Mouse (Mus musculus) common myeloid progenitor, adult 5-6 weeks (primary cell): ENCODE measurements around the gene Pdia6. TPM values are rescaled to one million over a fixed set of nuclear protein-coding genes. Genes with fewer than 3 reads are reported as not detected.

Source experiments
- ATAC-seq: replicated peaks from 2 replicates; pipeline ENCODE4 v1.8.0; 2016; ENCODE audit warnings: low read depth, mild to moderate bottlenecking, moderate TSS enrichment, inconsistent platforms; ENCODE audit not compliant: poor library complexity, severe bottlenecking
- total RNA-seq: library from RNA; stranded (forward); fragments of 200-1000, 187-1606 nt; gene quantifications from 2 replicates; pipeline ENCODE4 v1.2.3, GENCODE M21; 2017

Gene Pdia6
- total RNA-seq = 278 and 284 TPM in 2 replicates

DNA sequence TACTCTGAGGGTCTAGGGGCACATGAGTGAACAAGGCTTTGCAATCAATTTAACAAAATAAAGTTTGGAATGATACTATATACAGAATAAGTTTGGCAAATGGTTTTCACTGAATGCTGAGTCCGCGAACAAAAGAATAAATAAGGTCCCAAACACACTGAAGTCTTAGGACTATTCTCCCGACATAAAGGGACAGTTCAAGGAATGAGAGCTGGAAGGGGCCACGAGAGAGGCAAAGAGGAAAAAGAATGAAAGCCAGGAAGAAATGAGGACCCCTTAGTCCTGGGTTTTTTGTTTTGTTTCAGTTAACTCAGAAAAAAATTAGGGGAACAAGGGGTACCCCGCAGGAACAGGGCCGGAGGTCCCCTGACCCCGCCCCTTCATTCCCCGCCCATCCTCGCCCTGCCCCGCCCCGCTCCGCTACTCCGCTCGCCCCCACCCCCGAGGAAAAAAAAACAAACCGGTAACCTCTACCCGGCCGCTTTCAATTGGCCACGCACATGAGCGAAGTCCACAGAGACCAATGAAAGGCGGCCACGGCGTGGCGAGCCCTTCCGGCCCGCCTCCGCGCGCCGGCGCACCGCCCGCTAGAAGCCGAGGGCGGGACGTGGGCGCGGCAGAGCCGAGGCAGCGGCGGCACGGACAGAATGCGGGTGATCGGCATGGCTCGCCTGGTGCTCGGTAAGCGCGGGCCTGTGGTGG, at the start of gene Pdia6:
TSS of gene Pdia6 (plus strand) at position 575 of the 702 bp plus-strand sequence.
- peak; percentile 91 for ATAC-seq

GRCm38 (mm10) chr12:17218390-17218789, 48.0 kb upstream of the Pdia6 start:
- ATAC-seq = no peak

DNA sequence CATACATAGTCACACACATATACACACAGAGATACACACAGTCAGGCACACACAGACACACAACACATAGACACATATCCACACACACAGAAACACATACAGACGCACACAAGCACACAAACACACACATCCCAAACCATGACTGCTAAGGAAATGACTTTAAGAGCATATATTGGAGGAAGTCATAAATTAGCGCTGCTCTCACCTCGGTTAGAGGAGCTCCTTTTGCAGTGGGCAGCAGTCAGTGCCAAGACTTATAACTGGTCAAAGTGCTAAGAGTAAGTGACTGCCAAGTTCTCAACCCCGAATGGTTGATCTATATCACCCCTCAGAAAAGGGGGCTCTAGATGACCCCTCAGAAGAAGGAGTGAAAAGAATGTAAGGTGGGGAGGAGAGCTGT, 47.2 kb upstream of the Pdia6 start:
- ATAC-seq = no peak

DNA sequence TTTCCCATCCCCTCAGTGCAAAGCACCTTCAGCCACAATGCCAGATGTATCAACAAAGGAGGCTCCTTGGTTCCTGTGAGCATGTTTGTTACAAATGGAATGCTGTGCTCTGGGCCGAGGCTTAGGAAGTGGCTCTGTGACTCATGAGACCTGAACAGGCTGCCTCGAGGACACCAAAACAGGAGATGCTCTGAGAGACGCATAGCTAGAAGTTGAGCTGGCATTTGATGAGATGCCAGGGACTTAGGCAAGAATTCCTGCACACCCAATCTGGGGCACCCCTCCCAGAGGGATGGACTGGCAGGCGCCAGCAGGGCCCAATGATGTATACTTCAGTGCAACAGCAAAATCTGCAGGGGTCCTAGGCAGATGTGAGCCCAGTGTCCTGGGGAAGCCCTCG, 45.7 kb upstream of the Pdia6 start:
- ATAC-seq = no peak

- ATAC-seq = peak; percentile 66
Measured at GRCm38 (mm10) chr12:17221891-17222428, 44.4 kb upstream of the Pdia6 start.

DNA sequence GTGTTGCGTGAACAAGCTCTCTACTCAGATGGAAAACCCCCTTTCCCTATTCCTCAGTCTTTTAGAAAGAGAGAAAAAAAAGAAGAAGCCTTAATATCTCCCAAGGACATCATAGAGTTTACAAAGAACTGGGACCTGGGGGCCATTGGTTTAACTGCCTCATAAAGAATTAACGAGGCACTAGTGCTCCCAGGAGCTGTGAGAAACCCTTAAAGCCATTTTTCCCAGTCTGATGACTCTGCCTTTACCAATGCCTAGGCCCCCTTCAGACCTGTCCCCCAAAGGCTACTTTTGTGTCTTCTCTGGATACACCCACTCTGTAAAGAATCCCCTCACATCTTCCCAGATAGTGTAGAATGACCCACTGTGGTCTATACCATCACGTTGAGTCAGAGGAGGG, 43.3 kb upstream of the Pdia6 start:
- no peak for ATAC-seq

DNA sequence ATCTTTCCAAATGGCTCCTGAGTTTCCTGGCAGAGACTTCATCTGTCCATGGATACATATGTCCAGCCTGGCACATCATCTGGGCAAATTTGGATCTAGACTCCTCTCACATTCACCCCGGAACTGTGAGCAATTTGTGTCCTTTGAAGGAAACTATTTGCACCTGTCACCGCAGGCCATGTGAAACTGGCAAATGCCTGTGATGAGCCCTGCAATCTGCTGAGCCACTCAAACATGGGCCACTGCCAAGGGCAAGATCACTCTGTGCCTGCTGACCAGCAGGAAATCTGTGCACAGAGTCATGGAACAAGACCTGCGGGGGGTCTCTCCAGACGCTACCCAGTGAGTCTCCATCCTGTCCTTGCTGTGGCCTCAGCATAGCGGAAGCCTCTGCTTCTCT, 41.3 kb upstream of the Pdia6 start:
- no peak for ATAC-seq

GRCm38 (mm10) chr12:17227903-17228302, 38.4 kb upstream of the Pdia6 start:
- no peak for ATAC-seq

GRCm38 (mm10) chr12:17230581-17230980, 35.8 kb upstream of the Pdia6 start:
- no peak for ATAC-seq

DNA sequence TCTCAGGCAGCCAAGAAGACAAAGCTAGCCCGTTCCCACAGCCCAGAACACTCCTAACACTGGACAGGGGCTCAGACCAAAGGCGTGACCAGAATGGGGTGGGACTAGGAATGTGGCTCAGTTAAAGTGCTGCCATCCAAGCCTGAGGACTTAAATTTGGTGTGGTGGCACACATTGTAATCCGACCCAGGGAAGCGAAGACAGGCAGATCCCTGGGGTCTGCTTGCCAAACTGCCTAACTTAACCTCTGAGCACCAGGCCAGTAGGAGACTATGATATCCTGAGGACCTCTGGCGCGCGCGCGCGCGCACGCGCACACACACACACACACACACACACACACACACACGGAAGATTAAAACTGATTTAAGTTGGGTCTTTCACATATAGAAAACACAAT, 34.8 kb upstream of the Pdia6 start:
- no peak for ATAC-seq

- ATAC-seq = no peak
Measured at GRCm38 (mm10) chr12:17235535-17236313, 30.6 kb upstream of the Pdia6 start.

DNA sequence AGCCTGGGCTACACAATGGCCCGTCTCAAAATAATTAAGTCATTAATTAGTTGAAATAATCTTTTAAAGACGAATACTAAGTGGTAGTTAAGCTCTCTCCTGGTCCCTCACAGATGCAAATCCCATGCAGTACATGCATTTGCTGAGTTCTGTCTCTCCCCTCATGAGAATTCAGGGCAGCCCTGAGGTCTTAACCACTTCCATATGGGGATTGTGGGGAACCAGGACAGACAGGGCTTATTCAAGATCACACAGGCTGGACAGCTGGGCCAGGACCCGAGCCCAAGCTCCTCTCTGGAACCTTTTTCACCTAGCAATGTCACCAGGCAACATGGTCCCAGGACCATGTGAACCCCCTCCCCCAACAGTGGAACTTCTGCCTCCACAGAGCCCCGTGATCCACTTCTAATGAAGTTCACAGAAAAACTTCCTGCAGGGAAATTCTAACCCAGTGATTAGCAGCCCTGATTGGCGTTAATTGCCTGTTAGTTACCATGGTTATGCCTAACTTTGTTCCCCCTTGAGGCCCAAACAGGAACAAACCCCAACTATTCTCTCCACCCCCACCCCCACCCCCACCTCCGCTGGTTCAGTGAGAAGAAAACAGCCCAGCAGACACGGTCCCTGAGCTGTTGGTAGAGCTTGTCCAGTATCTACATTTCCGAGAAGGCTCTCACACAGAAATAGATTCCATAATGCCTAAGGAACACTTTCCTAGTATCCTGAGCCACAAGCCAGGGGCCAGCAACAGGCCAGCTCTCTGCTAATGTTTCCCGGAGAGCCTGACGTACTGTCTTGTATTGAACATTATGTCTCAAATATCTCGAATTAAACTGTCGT, 27.5 kb upstream of the Pdia6 start:
- ATAC-seq = peak; percentile 47; the same call in 1 of the 2 replicates

GRCm38 (mm10) chr12:17239428-17239688, 27.0 kb upstream of the Pdia6 start:
- ATAC-seq = peak; percentile 50; the same call in 1 of the 2 replicates

DNA sequence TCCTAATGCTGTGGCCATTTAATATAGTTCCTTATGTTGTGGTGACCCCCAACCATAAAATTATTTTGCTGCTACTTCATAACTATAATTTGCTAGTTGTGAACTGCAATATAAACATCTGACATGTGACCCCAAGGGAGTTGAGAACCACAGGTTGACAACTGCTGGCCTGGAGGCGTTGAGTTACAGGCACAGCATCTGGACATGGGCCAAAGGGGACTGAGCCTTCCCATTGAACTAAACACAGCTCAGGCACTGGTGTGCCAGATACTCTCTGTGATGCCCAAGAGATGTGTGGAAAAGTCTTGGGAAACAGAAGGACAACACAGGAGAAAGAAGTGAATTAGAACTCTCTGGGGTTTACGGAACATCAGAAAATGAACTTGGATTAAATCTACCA, 25.3 kb upstream of the Pdia6 start:
- no peak for ATAC-seq

DNA sequence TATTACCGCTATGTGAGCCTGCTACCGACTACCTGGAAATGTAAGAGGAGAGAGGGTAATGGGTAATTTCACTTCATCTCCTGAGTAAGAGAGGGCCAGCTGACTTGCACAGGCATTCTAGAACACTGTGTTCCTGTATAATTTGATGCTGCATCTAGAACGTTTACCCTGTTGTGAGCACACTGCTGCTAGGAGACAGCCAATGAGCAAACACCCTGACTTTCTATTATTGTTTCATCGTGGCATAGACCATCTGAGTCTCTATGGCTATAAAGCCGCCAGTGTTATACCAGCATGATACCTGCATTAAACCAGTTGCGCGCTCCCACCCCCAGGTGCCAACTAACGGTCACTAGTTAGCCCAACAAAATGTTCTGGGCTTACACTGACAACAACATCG, 24.7 kb upstream of the Pdia6 start:
- ATAC-seq = no peak

- ATAC-seq = no peak
Measured at GRCm38 (mm10) chr12:17242041-17242440, 24.3 kb upstream of the Pdia6 start.

- ATAC-seq = no peak
Measured at GRCm38 (mm10) chr12:17250962-17251361, 15.4 kb upstream of the Pdia6 start.

GRCm38 (mm10) chr12:17253069-17253468, 13.3 kb upstream of the Pdia6 start:
- peak; percentile 81 for ATAC-seq

GRCm38 (mm10) chr12:17255602-17256001, 10.7 kb upstream of the Pdia6 start:
- peak; percentile 40; the same call in 1 of the 2 replicates for ATAC-seq

DNA sequence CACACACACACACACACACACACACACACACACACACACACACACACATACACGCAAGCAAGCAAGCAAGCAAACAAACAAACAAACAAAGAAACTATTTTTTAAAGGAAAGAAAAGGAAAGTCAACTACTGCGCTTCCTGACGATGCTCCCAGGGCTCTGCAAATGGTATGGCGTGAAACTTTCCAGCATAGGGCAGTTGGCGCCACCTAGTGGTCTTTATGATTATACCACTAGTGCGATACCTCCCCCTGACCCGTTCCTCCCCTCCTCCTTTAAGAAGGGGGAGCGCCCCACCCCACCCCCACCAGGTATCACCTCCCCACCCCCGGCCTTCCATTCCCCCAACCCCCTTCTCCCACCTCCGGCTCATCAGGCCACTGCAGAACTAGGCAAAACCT, 9.4 kb upstream of the Pdia6 start:
- ATAC-seq = peak; percentile 82

- ATAC-seq = no peak
Measured at GRCm38 (mm10) chr12:17258431-17258830, 7.9 kb upstream of the Pdia6 start.
